Mouse (Mus musculus): ENCODE results near the gene Rdx. TPM values are rescaled to one million over a fixed set of nuclear protein-coding genes. Genes with fewer than 3 reads are reported as not detected.

The Rdx gene
- total and polyA plus RNA-seq, 3 experiments = 103 to 152 (median 109) TPM

- Histone ChIP-seq H3K4me1 (ENCODE audit: control insufficient read depth in 1 of 2, insufficient read depth in 2 of 2, low read length in 2 of 2) (peaks cover 21 to 28% of the 10 kb centered on the region in 2 experiments), H3K9ac (ENCODE audit: control insufficient read depth, low read depth, low read length, poor library complexity, severe bottlenecking) (no peak overlapping the region), H3K27me3 (ENCODE audit: control insufficient read depth in 1 of 2, insufficient read depth in 2 of 2, low read length in 2 of 2) (no peaks in the 10 kb centered on the region), H3K36me3 (ENCODE audit: control insufficient read depth in 1 of 2, insufficient read depth in 2 of 2, low read length in 2 of 2) (peaks cover 0 to 24% of the 10 kb centered on the region in 2 experiments; a peak in 2 of 4 replicates), H3K9me3 (replicated peaks; ENCODE audit: insufficient read depth, low read length) (no peaks in the 10 kb centered on the region), H3K4me3 (ENCODE audit: control insufficient read depth in 1 of 2, insufficient read depth in 1 of 2, low read depth in 2 of 2, low read length in 2 of 2) (no peak overlapping the region), H3K27ac (ENCODE audit: control insufficient read depth, low read depth, low read length) (no peak overlapping the region), H3K79me2 (ENCODE audit: control insufficient read depth, insufficient read depth, low read length, poor library complexity) (no peaks in the 10 kb centered on the region)
- no peak for DNase-seq (ENCODE audit: low read depth, low spot score)
- no peak for TF ChIP-seq TBP (IDR thresholded peaks at IDR 0.05; ENCODE audit: low read depth, low read length)
- TF ChIP-seq RCOR1 (IDR thresholded peaks at IDR 0.05; ENCODE audit: low read depth, low read length) = no peak
- no peak for TF ChIP-seq MYC (IDR thresholded peaks at IDR 0.05; ENCODE audit: low read depth, low read length)
Observed at GRCm38 (mm10) chr9:52100426-52100825, 53.5 kb downstream of the Rdx start.

GRCm38 (mm10) chr9:52102060-52102844 lies 55.3 kb downstream of the Rdx start:
- H3K36me3 ChIP-seq (ENCODE audit: control insufficient read depth in 1 of 2, insufficient read depth in 2 of 2, low read length in 2 of 2) = peaks cover 0 to 24% of the 10 kb centered on the region in 2 experiments; a peak in 2 of 4 replicates
- H3K79me2 ChIP-seq (ENCODE audit: control insufficient read depth, insufficient read depth, low read length, poor library complexity) = no peaks in the 10 kb centered on the region
- peaks cover 21 to 31% of the 10 kb centered on the region in 2 experiments for H3K4me1 ChIP-seq (ENCODE audit: control insufficient read depth in 1 of 2, insufficient read depth in 2 of 2, low read length in 2 of 2)
- H3K9me3 ChIP-seq (replicated peaks; ENCODE audit: insufficient read depth, low read length) = no peaks in the 10 kb centered on the region
- peak overlapping the region; percentile 86; the same call in 1 of the 2 replicates for H3K27ac ChIP-seq (ENCODE audit: control insufficient read depth, low read depth, low read length)
- no peaks in the 10 kb centered on the region for H3K27me3 ChIP-seq (ENCODE audit: control insufficient read depth in 1 of 2, insufficient read depth in 2 of 2, low read length in 2 of 2)
- no peak overlapping the region for H3K4me3 ChIP-seq (ENCODE audit: control insufficient read depth in 1 of 2, insufficient read depth in 1 of 2, low read depth in 2 of 2, low read length in 2 of 2)
- TF ChIP-seq USF1 (IDR thresholded peaks at IDR 0.05; ENCODE audit: low read depth, low read length) (peak; percentile 51), TCF12 (IDR thresholded peaks at IDR 0.05; ENCODE audit: low read depth, low read length) (no peak), MYB (IDR thresholded peaks at IDR 0.05; ENCODE audit: low read depth, low read length) (no peak)
- DNase-seq (ENCODE audit: low read depth, low spot score) = no peak
- no peak overlapping the region for H3K9ac ChIP-seq (ENCODE audit: control insufficient read depth, low read depth, low read length, poor library complexity, severe bottlenecking)

- Histone ChIP-seq H3K4me3 (ENCODE audit: control insufficient read depth in 1 of 2, insufficient read depth in 1 of 2, low read depth in 2 of 2, low read length in 2 of 2) (peak overlapping the region in 1 of 2 experiments; percentile 25; a peak in 1 of 4 replicates), H3K27ac (ENCODE audit: control insufficient read depth, low read depth, low read length) (peak overlapping the region; percentile 86), H3K36me3 (ENCODE audit: control insufficient read depth in 1 of 2, insufficient read depth in 2 of 2, low read length in 2 of 2) (peaks cover 0 to 24% of the 10 kb centered on the region in 2 experiments; a peak in 2 of 4 replicates), H3K9ac (ENCODE audit: control insufficient read depth, low read depth, low read length, poor library complexity, severe bottlenecking) (peak overlapping the region; percentile 53; the same call in 1 of the 2 replicates), H3K79me2 (ENCODE audit: control insufficient read depth, insufficient read depth, low read length, poor library complexity) (no peaks in the 10 kb centered on the region), H3K4me1 (ENCODE audit: control insufficient read depth in 1 of 2, insufficient read depth in 2 of 2, low read length in 2 of 2) (peaks cover 21 to 31% of the 10 kb centered on the region in 2 experiments), H3K9me3 (replicated peaks; ENCODE audit: insufficient read depth, low read length) (no peaks in the 10 kb centered on the region), H3K27me3 (ENCODE audit: control insufficient read depth in 1 of 2, insufficient read depth in 2 of 2, low read length in 2 of 2) (no peaks in the 10 kb centered on the region)
- peak; percentile 79 for DNase-seq (ENCODE audit: low read depth, low spot score)
- TF ChIP-seq TBP (IDR thresholded peaks at IDR 0.05; ENCODE audit: low read depth, low read length) (no peak), CHD2 (IDR thresholded peaks at IDR 0.05; ENCODE audit: low read length) (no peak), USF1 (IDR thresholded peaks at IDR 0.05; ENCODE audit: low read depth, low read length) (peak; percentile 81), RAD21 (IDR thresholded peaks at IDR 0.05; ENCODE audit: low read depth, low read length) (no peak), TCF12 (IDR thresholded peaks at IDR 0.05; ENCODE audit: low read depth, low read length) (peak; percentile 95), BHLHE40 (IDR thresholded peaks at IDR 0.05; ENCODE audit: borderline replicate concordance, low read depth, low read length) (peak; percentile 85), KAT2A (conservative IDR thresholded peaks at IDR 0.05; ENCODE audit: low read depth, low read length) (no peak), HCFC1 (IDR thresholded peaks at IDR 0.05; ENCODE audit: low read depth, low read length) (peak; percentile 18; the same call in 1 of the 2 replicates), NELFE (IDR thresholded peaks at IDR 0.05; ENCODE audit: low read depth, low read length) (no peak), MYB (IDR thresholded peaks at IDR 0.05; ENCODE audit: low read depth, low read length) (peak; percentile 74), MAZ (IDR thresholded peaks at IDR 0.05; ENCODE audit: low read depth, low read length) (no peak), POLR2AphosphoS5 (IDR thresholded peaks at IDR 0.05; ENCODE audit: borderline replicate concordance, low read depth, low read length) (no peak), RCOR1 (IDR thresholded peaks at IDR 0.05; ENCODE audit: low read depth, low read length) (peak; percentile 45; the same call in 1 of the 2 replicates), TAL1 (IDR thresholded peaks at IDR 0.05; ENCODE audit: low read length) (0 out of 2 replicates have a peak, but pooled peaks have one; percentile 4), SIN3A (IDR thresholded peaks at IDR 0.05; ENCODE audit: low read length) (peak; percentile 80; the same call in 1 of the 2 replicates), ZNF384 (IDR thresholded peaks at IDR 0.05; ENCODE audit: low read depth, low read length) (peak; percentile 81), ETS1 (IDR thresholded peaks at IDR 0.05; ENCODE audit: low read depth, low read length) (peak; percentile 81), ZKSCAN1 (IDR thresholded peaks at IDR 0.05; ENCODE audit: low read depth, low read length) (no peak), GABPA (IDR thresholded peaks at IDR 0.05; ENCODE audit: low read depth, low read length) (peak; percentile 77; the same call in 1 of the 2 replicates), SMC3 (IDR thresholded peaks at IDR 0.05; ENCODE audit: low read depth, low read length) (no peak)
Observed at GRCm38 (mm10) chr9:52103448-52104224, 56.7 kb downstream of the Rdx start.

All from MEL (cell line).